Comparison of ENCODE assay signal across 20 mouse cellular contexts in the genomic region with DNA sequence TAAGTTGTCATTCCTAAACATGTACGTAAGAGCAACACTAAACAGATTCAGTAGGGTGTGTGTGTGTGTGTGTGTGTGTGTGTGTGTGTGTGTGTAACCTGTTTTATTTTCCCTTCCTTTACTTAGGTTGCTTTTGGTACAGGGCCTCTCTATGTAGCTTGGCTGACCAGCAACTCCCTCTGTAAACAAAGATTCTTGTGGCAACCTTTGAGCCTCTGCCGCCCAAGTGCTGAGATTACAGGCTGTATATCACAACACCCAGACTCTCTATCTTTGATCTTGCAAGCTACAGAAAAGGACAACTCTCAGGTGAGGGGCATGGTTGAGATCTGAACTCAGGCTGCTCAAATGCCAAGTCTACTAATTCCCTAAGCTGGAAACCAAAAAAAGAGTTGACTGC. TPM values are rescaled to one million over a fixed set of nuclear protein-coding genes. Genes with fewer than 3 reads are reported as not detected.
"Had no signal": no experiment of that assay in that cellular context is flagged by ENCODE, and none has a peak within 500 bp of the region (broad histone marks: within the 10 kb centered on the region; RNA-seq: fewer than 3 reads in every experiment).

No protein-coding gene starts in this region.

- H3K27ac ChIP-seq: limb, embryonic 12.5 days; midbrain, embryonic 12.5 days; neural tube, embryonic 13.5 days had no signal

- H3K36me3 ChIP-seq: limb, embryonic 12.5 days; midbrain, embryonic 12.5 days; neural tube, embryonic 13.5 days had no signal

- ATAC-seq: midbrain, embryonic 16.5 days had no signal

- H3K27me3 ChIP-seq: limb, embryonic 12.5 days; midbrain, embryonic 12.5 days; neural tube, embryonic 13.5 days had no signal

- H3K4me1 ChIP-seq: midbrain, embryonic 12.5 days had no signal

- DNase-seq: kidney, adult 18-20 months; kidney, postnatal 14 days; lung, adult 18-20 months; retina, postnatal 1 day; thymus, adult 2 months; thymus, postnatal 25 days had no signal

- H3K9me3 ChIP-seq: limb, embryonic 12.5 days; midbrain, embryonic 12.5 days; neural tube, embryonic 13.5 days had no signal

- H3K4me2 ChIP-seq: limb, embryonic 12.5 days; midbrain, embryonic 12.5 days; neural tube, embryonic 13.5 days had no signal

- H3K9ac ChIP-seq: limb, embryonic 12.5 days; midbrain, embryonic 12.5 days; neural tube, embryonic 13.5 days had no signal

- H3K4me3 ChIP-seq: limb, embryonic 12.5 days; midbrain, embryonic 12.5 days; neural tube, embryonic 13.5 days had no signal

RNA-seq across cellular contexts. Expression of a gene that starts 21.2 kb away (rescaled TPM):
- total RNA-seq: layer of hippocampus, adult 8-10 months; layer of hippocampus, postnatal 25 days; left cerebral cortex, adult 8-10 months; left cerebral cortex, postnatal 36 days; megakaryocyte-erythroid progenitor cell, adult 5-6 weeks had no signal
- polyA plus RNA-seq: kidney, embryonic 14.5 days; large intestine, adult 2 months; limb, embryonic 12.5 days; lung, embryonic 16.5 days; midbrain, embryonic 12.5 days; midbrain, embryonic 16.5 days; neural tube, embryonic 13.5 days; testis, adult 2 months; urinary bladder, adult 2 months had no signal

RNA-seq across cellular contexts. Expression of a gene that starts 29.0 kb away (rescaled TPM):
- total RNA-seq: layer of hippocampus, adult 8-10 months; layer of hippocampus, postnatal 25 days; left cerebral cortex, postnatal 36 days had no signal
- polyA plus RNA-seq: kidney, embryonic 14.5 days; lung, embryonic 16.5 days; midbrain, embryonic 12.5 days; midbrain, embryonic 16.5 days; testis, adult 2 months had no signal
